Comparison of ENCODE assay signal across 28 mouse cellular contexts in the genomic region with DNA sequence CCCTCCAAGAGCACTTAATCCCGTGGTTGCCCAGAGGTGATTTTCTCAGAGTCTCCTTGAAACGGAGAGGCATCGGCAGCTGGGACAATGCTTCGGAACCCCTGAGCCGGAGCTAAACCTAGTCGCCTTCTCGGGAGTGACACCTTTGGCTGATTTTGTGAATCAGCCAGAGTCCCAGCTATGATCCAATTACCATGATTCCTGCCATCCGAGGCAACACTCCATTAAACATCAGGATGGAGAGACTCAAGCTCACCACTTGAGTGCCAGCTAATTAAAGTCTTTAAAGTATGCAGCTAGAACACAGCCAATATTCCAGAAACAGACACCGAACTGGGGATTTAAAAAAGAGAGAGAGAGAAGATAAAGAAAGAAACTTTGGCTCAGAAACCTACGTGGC.
A peak's percentile ranks its signal among the peaks of the same experiment; 100 is the strongest.
DNase-seq lines count a peak whose midpoint lies in the region; ATAC-seq and TF ChIP-seq lines count a peak whose summit lies in the region.
"Had no signal": no experiment of that assay in that cellular context is flagged by ENCODE, and none has a peak within 500 bp of the region (broad histone marks: within the 10 kb centered on the region; RNA-seq: fewer than 3 reads in every experiment).

No protein-coding gene starts in this region.

- no peak for ATAC-seq in forebrain, embryonic 15.5 days (replicated peaks)
- no peak for ATAC-seq in forebrain, embryonic 11.5 days (replicated peaks; ENCODE audit: low FRiP score)
- peak; percentile 28; the same call in 1 of the 2 replicates for ATAC-seq in kidney, embryonic 14.5 days (ENCODE audit: low FRiP score, low TSS enrichment)
- ATAC-seq in midbrain, postnatal 0 days (ENCODE audit: low FRiP score) = no peak
- no peak for ATAC-seq in midbrain, embryonic 14.5 days (ENCODE audit: low FRiP score, low TSS enrichment)
- no peak for ATAC-seq in hindbrain, postnatal 0 days
- ATAC-seq: inflammation-experienced regulatory T-cells, adult 6 months; liver, postnatal 0 days; midbrain, embryonic 13.5 days had no signal

- H3K36me3 ChIP-seq in forebrain, embryonic 15.5 days = no peaks in the 10 kb centered on the region
- H3K36me3 ChIP-seq in forebrain, embryonic 11.5 days (ENCODE audit: control insufficient read depth, insufficient read depth, low read length) = no peaks in the 10 kb centered on the region
- H3K36me3 ChIP-seq in kidney, embryonic 14.5 days (ENCODE audit: control insufficient read depth, insufficient read depth, low read length) = no peaks in the 10 kb centered on the region
- no peaks in the 10 kb centered on the region for H3K36me3 ChIP-seq in midbrain, postnatal 0 days (ENCODE audit: insufficient read depth, low read length)
- no peaks in the 10 kb centered on the region for H3K36me3 ChIP-seq in midbrain, embryonic 14.5 days (ENCODE audit: control insufficient read depth, insufficient read depth, low read length)
- H3K36me3 ChIP-seq in hindbrain, postnatal 0 days (ENCODE audit: insufficient read depth, low read length) = no peaks in the 10 kb centered on the region
- H3K36me3 ChIP-seq: heart, embryonic 12.5 days; liver, embryonic 12.5 days; midbrain, embryonic 13.5 days had no signal

- H3K27ac ChIP-seq in forebrain, embryonic 15.5 days (replicated peaks) = peak overlapping the region; percentile 61
- H3K27ac ChIP-seq in forebrain, embryonic 11.5 days (ENCODE audit: low read depth, low read length) = no peak overlapping the region
- peak overlapping the region; percentile 24; the same call in 1 of the 2 replicates for H3K27ac ChIP-seq in kidney, embryonic 14.5 days (ENCODE audit: low read depth, low read length)
- H3K27ac ChIP-seq in midbrain, postnatal 0 days (ENCODE audit: low read depth, low read length) = no peak overlapping the region
- H3K27ac ChIP-seq in midbrain, embryonic 14.5 days (replicated peaks; ENCODE audit: low read depth, low read length) = no peak overlapping the region
- no peak overlapping the region for H3K27ac ChIP-seq in hindbrain, postnatal 0 days
- H3K27ac ChIP-seq: liver, embryonic 12.5 days; midbrain, embryonic 13.5 days; stomach, postnatal 0 days had no signal

- no peak for DNase-seq in forebrain, embryonic 11.5 days (ENCODE audit: low spot score)
- DNase-seq in kidney, postnatal 25 days = no peak
- DNase-seq in midbrain, postnatal 0 days (ENCODE audit: low spot score) = peak; percentile 37
- no peak for DNase-seq in midbrain, embryonic 14.5 days
- peak; percentile 40 for DNase-seq in hindbrain, postnatal 0 days (ENCODE audit: low spot score)
- DNase-seq in right cerebral cortex, postnatal 10 days (ENCODE audit: low spot score in 2 of 2) = no peak
- DNase-seq: adrenal gland, postnatal 36 days; cerebellum, adult 2 months; cerebellum, postnatal 14 days; gastrocnemius, postnatal 14 days; heart, postnatal 4 days; kidney, adult 11 months; kidney, postnatal 4 days; left cerebral cortex, postnatal 4 days; liver, postnatal 0 days; lung, postnatal 36 days; right cerebral cortex, adult 18-20 months; right cerebral cortex, postnatal 4 days; thymus, adult 18-20 months; thymus, postnatal 25 days had no signal

- no peak overlapping the region for H3K4me2 ChIP-seq in forebrain, embryonic 15.5 days (replicated peaks)
- no peak overlapping the region for H3K4me2 ChIP-seq in forebrain, embryonic 11.5 days (ENCODE audit: low read depth, low read length, severe bottlenecking)
- no peak overlapping the region for H3K4me2 ChIP-seq in kidney, embryonic 14.5 days (replicated peaks; ENCODE audit: low read depth, low read length)
- H3K4me2 ChIP-seq in midbrain, postnatal 0 days (ENCODE audit: low read depth, low read length, poor library complexity, severe bottlenecking) = no peak overlapping the region
- H3K4me2 ChIP-seq in midbrain, embryonic 14.5 days (ENCODE audit: low read length) = no peak overlapping the region
- no peak overlapping the region for H3K4me2 ChIP-seq in hindbrain, postnatal 0 days (ENCODE audit: low read depth, low read length)
- H3K4me2 ChIP-seq: liver, embryonic 12.5 days; midbrain, embryonic 13.5 days had no signal

- no peak overlapping the region for H3K9ac ChIP-seq in forebrain, embryonic 15.5 days (replicated peaks)
- H3K9ac ChIP-seq in forebrain, embryonic 11.5 days (ENCODE audit: low read length) = no peak overlapping the region
- H3K9ac ChIP-seq in kidney, embryonic 14.5 days (ENCODE audit: low read depth, low read length) = no peak overlapping the region
- no peak overlapping the region for H3K9ac ChIP-seq in midbrain, postnatal 0 days (replicated peaks; ENCODE audit: low read length, poor library complexity, severe bottlenecking)
- H3K9ac ChIP-seq in midbrain, embryonic 14.5 days (replicated peaks; ENCODE audit: low read length) = no peak overlapping the region
- no peak overlapping the region for H3K9ac ChIP-seq in hindbrain, postnatal 0 days (replicated peaks; ENCODE audit: low read length)
- H3K9ac ChIP-seq: heart, embryonic 12.5 days; liver, embryonic 12.5 days; liver, postnatal 0 days; midbrain, embryonic 13.5 days had no signal

- H3K4me1 ChIP-seq in forebrain, embryonic 15.5 days = peaks cover 30% of the 10 kb centered on the region
- H3K4me1 ChIP-seq in forebrain, embryonic 11.5 days (replicated peaks; ENCODE audit: control insufficient read depth, insufficient read depth, low read length) = no peaks in the 10 kb centered on the region
- 0 out of 2 replicates have a peak, but pooled peaks cover 3% of the 10 kb centered on the region for H3K4me1 ChIP-seq in kidney, embryonic 14.5 days (ENCODE audit: control insufficient read depth, insufficient read depth, low read length)
- no peaks in the 10 kb centered on the region for H3K4me1 ChIP-seq in midbrain, postnatal 0 days (ENCODE audit: insufficient read depth, low read length)
- 0 out of 2 replicates have a peak, but pooled peaks cover 9% of the 10 kb centered on the region for H3K4me1 ChIP-seq in midbrain, embryonic 14.5 days (ENCODE audit: control insufficient read depth, insufficient read depth, low read length)
- no peaks in the 10 kb centered on the region; the same call in 1 of the 2 replicates for H3K4me1 ChIP-seq in hindbrain, postnatal 0 days (ENCODE audit: insufficient read depth, low read length)

- H3K9me3 ChIP-seq in forebrain, embryonic 15.5 days = no peaks in the 10 kb centered on the region
- H3K9me3 ChIP-seq in forebrain, embryonic 11.5 days (ENCODE audit: control insufficient read depth, low read length) = no peaks in the 10 kb centered on the region
- H3K9me3 ChIP-seq in kidney, embryonic 14.5 days (ENCODE audit: control insufficient read depth, low read length) = no peaks in the 10 kb centered on the region
- no peaks in the 10 kb centered on the region for H3K9me3 ChIP-seq in midbrain, postnatal 0 days (ENCODE audit: low read length)
- H3K9me3 ChIP-seq in midbrain, embryonic 14.5 days (ENCODE audit: control insufficient read depth, low read length) = no peaks in the 10 kb centered on the region
- H3K9me3 ChIP-seq in hindbrain, postnatal 0 days (ENCODE audit: low read length) = no peaks in the 10 kb centered on the region
- H3K9me3 ChIP-seq: heart, embryonic 12.5 days; liver, embryonic 12.5 days; midbrain, embryonic 13.5 days had no signal

- H3K4me3 ChIP-seq in forebrain, embryonic 15.5 days = no peak overlapping the region
- no peak overlapping the region for H3K4me3 ChIP-seq in forebrain, embryonic 11.5 days (ENCODE audit: low read depth, low read length)
- no peak overlapping the region for H3K4me3 ChIP-seq in kidney, embryonic 14.5 days (ENCODE audit: low read length)
- H3K4me3 ChIP-seq in midbrain, postnatal 0 days (ENCODE audit: low read depth, low read length) = no peak overlapping the region
- no peak overlapping the region for H3K4me3 ChIP-seq in midbrain, embryonic 14.5 days (replicated peaks; ENCODE audit: low read depth, low read length)
- no peak overlapping the region for H3K4me3 ChIP-seq in hindbrain, postnatal 0 days (ENCODE audit: low read length)
- H3K4me3 ChIP-seq: erythroblast, embryonic 14.5 days; heart, embryonic 12.5 days; liver, embryonic 12.5 days; midbrain, embryonic 13.5 days had no signal

- 45% methylated on average over 10 of the region's 10 CpGs for WGBS in forebrain, embryonic 15.5 days
- 79% methylated on average over 10 of the region's 10 CpGs for WGBS in forebrain, embryonic 11.5 days
- 47% methylated on average over 10 of the region's 10 CpGs for WGBS in kidney, embryonic 14.5 days
- 65% methylated on average over 10 of the region's 10 CpGs for WGBS in midbrain, postnatal 0 days
- WGBS in midbrain, embryonic 14.5 days = 60% methylated on average over 10 of the region's 10 CpGs
- WGBS in hindbrain, postnatal 0 days = 54% methylated on average over 10 of the region's 10 CpGs

- TF ChIP-seq CTCF in midbrain, postnatal 0 days (IDR thresholded peaks at IDR 0.05) = no peak
- TF ChIP-seq CTCF in hindbrain, postnatal 0 days (IDR thresholded peaks at IDR 0.05; ENCODE audit: low read depth) = no peak

- no peaks in the 10 kb centered on the region for H3K27me3 ChIP-seq in forebrain, embryonic 15.5 days
- H3K27me3 ChIP-seq in forebrain, embryonic 11.5 days (ENCODE audit: control insufficient read depth, insufficient read depth, low read length) = no peaks in the 10 kb centered on the region
- H3K27me3 ChIP-seq in kidney, embryonic 14.5 days (ENCODE audit: control insufficient read depth, insufficient read depth, low read length) = no peaks in the 10 kb centered on the region
- H3K27me3 ChIP-seq in midbrain, postnatal 0 days (ENCODE audit: insufficient read depth, low read length) = no peaks in the 10 kb centered on the region
- no peaks in the 10 kb centered on the region for H3K27me3 ChIP-seq in midbrain, embryonic 14.5 days (ENCODE audit: control insufficient read depth, insufficient read depth, low read length)
- H3K27me3 ChIP-seq in hindbrain, postnatal 0 days (ENCODE audit: insufficient read depth, low read length) = no peaks in the 10 kb centered on the region
- H3K27me3 ChIP-seq: heart, embryonic 12.5 days; liver, embryonic 12.5 days; midbrain, embryonic 13.5 days had no signal

Comparison
In these comparisons a context has a peak if more than half of its experiments do, and no peak if none do; other contexts are left out.
1. H3K27ac ChIP-seq: peak in forebrain, embryonic 15.5 days (single experiment) and kidney, embryonic 14.5 days (single experiment); none in forebrain, embryonic 11.5 days (single experiment), midbrain, postnatal 0 days (single experiment), midbrain, embryonic 14.5 days (single experiment) and hindbrain, postnatal 0 days (single experiment).
2. DNase-seq: peak in midbrain, postnatal 0 days (single experiment) and hindbrain, postnatal 0 days (single experiment); none in forebrain, embryonic 11.5 days (single experiment), kidney, postnatal 25 days (0 of 2), midbrain, embryonic 14.5 days (single experiment) and right cerebral cortex, postnatal 10 days (0 of 2).